Mouse (Mus musculus): ENCODE measurements around the gene Mettl3.
"Not testable (repeated sequence)": the region's sequence is repeated elsewhere in the genome, so short reads cannot be mapped to it uniquely, and the experiment has no call there.

The Mettl3 gene

DNA sequence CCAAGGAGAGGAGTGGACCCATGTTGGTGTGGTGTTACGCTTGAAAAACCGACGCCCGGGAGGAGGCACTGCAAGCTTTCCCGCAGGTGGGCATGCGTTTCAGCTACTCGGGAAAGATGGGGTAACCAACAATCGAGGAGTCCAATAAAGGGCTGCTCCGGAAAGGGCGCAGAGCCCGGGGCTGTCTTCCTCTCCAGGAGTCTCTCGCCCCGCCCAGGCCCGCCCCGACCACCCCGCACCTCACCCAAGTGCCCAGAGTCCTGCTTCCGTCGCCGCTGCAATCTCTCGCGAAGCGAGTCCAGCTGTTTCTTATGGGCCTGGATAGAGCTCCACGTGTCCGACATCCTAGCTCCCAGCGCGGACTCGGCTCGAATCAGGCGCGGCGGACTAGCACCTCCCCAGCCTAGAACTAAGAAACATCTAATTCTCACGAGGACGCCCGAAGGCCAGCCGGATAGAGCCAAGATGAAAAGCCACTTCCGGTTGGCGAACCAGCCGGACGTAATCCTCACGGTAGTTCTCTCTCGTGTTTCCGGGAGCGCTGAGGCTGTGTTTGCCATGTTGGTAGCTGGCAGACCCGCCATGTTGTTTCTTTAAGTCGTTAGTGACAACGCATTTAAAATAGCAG is at the start of gene Mettl3:
Gene Mettl3 (minus strand): TSS at position 485 of the 628 bp plus-strand sequence.
- peak; percentile 75 for DNase-seq (ENCODE audit: extremely low spot score, low read depth, low spot score)

DNA sequence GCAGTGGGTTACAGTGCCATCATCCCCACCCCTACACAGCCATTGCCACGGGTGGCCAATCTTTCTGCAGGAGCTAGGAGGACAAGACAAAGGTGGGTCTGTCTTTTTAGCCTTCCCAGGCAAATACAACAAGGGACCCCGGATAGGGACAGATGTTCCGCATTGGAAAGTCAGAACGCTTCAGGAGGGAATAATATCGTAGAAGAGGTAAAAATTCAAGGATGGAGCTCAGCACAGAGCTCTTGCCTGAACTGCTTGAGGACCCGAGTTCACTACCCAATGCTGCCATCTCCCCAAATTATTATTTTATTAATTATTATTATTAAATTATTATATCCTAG is 34.6 kb upstream of the Mettl3 start:
- no peak for DNase-seq (ENCODE audit: extremely low spot score, low read depth, low spot score)

DNA sequence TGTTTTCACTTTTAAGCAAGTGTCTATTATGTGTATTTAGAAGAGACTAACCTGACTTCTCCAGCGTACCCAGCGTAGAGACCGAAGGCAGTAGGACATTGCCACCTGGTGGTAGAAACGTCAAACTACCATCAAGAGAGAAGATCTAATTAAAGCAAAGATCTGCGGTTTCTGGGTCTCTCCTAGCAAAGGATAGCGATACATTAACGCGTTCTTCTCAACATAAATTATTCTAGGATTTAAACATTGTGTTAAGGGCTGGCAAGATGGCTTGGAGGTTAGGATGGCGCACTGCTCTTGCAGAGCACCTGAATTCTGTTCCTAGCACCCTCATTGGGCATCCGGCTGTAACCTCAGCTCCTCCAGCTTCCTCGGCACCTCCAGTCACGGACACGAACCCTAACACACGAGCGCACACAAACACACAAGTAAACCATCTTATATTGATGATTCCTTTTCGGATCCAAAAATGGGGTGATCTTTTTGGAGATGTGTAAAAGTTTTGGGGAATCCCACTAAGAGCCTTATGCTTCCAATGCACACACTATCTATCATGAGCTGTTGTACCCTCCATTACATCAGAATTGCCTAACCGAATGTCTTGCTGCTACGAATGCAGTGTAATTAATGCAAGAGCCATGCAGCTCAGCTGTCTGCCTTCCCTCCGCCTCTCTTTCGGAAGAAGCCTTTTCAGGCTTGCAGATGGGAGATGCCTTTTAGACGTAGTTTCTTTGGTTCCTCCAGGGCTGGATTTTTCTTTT is 34.0 kb upstream of the Mettl3 start:
- peak; percentile 75 for DNase-seq (ENCODE audit: extremely low spot score, low read depth, low spot score)

DNA sequence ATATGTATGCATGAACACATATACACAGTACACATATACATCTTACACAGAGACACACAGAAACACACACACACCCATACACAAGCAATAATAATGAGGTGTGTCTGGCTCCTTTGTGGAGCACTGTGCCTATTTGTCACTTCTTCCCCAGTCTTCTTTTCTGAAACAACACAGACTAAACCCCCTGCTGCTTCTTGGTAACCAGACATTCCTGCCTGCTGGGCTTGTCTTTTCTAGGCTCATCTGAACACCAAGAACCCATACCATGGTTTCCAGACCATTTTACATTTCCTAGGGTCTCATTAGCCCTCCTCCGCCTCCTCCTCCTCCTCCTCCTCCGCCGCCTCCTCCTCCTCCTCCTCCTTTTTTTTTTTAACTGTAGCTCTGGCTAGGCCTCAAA is 27.2 kb upstream of the Mettl3 start:
- no peak for DNase-seq (ENCODE audit: extremely low spot score, low read depth, low spot score)

GRCm38 (mm10) chr14:52331069-52331750 is 26.3 kb upstream of the Mettl3 start:
- no peak for DNase-seq (ENCODE audit: extremely low spot score, low read depth, low spot score)

- no peak for DNase-seq (ENCODE audit: extremely low spot score, low read depth, low spot score)
Measured at GRCm38 (mm10) chr14:52327910-52328812, 23.2 kb upstream of the Mettl3 start, which contains the start of gene Sall2. Gene Sall2, minus strand, starts transcription at chr14:52328762.

GRCm38 (mm10) chr14:52327375-52327901 is 22.5 kb upstream of the Mettl3 start:
- DNase-seq (ENCODE audit: extremely low spot score, low read depth, low spot score): no peak

DNA sequence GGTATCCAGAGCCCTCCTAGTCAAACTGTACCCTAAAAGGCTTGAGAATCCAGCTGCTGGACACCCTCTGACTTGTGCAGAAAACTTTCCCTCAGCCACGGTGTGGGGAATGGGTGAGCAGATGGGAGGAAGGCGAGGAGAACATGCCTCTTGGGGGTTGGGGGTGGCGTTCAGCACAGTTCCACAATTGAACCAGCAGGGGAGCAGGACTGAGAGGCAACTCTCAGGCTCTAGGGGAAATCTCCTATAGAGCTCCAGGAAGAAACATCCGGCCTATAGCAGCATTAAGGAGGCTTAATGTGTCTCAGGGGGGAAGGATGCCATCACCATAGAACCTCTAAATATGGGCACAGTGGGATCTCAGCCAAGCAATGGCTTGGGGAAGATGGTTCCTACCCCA is 21.0 kb upstream of the Mettl3 start:
- DNase-seq (ENCODE audit: extremely low spot score, low read depth, low spot score): no peak

- DNase-seq (ENCODE audit: extremely low spot score, low read depth, low spot score): no peak
Measured at GRCm38 (mm10) chr14:52319361-52319760, 14.4 kb upstream of the Mettl3 start.

- peak; percentile 44 for DNase-seq (ENCODE audit: extremely low spot score, low read depth, low spot score)
Measured at GRCm38 (mm10) chr14:52316441-52317225, 11.7 kb upstream of the Mettl3 start.

- no peak for DNase-seq (ENCODE audit: extremely low spot score, low read depth, low spot score)
Measured at GRCm38 (mm10) chr14:52315792-52316440, 11.0 kb upstream of the Mettl3 start.

DNA sequence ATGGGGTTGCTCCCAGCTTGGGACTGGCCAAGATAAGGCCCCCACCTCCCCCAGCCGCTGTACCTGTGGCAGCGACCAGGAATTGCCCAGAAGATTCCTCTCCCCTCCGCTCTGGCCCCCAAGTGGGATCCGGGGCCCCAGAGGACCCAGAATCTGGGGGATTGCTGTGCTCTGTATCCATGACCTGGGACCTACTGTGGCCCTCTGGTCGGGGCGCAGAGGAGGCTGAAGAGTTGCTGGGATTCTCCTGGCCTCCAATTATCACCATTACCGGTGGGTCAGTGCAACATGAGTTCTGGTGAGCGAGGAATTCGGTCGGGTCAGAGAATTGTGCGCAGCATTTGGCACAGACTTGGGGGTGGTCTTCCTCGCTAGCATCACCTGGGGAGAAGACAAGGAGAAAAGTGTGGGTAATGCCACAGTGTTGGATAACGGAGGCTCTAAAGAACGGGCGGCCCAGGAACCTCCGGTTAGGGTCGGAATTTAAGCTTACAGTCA is 10.4 kb upstream of the Mettl3 start:
- DNase-seq (ENCODE audit: extremely low spot score, low read depth, low spot score): no peak

GRCm38 (mm10) chr14:52314808-52315150 is 9.9 kb upstream of the Mettl3 start:
- DNase-seq (ENCODE audit: extremely low spot score, low read depth, low spot score): no peak

DNA sequence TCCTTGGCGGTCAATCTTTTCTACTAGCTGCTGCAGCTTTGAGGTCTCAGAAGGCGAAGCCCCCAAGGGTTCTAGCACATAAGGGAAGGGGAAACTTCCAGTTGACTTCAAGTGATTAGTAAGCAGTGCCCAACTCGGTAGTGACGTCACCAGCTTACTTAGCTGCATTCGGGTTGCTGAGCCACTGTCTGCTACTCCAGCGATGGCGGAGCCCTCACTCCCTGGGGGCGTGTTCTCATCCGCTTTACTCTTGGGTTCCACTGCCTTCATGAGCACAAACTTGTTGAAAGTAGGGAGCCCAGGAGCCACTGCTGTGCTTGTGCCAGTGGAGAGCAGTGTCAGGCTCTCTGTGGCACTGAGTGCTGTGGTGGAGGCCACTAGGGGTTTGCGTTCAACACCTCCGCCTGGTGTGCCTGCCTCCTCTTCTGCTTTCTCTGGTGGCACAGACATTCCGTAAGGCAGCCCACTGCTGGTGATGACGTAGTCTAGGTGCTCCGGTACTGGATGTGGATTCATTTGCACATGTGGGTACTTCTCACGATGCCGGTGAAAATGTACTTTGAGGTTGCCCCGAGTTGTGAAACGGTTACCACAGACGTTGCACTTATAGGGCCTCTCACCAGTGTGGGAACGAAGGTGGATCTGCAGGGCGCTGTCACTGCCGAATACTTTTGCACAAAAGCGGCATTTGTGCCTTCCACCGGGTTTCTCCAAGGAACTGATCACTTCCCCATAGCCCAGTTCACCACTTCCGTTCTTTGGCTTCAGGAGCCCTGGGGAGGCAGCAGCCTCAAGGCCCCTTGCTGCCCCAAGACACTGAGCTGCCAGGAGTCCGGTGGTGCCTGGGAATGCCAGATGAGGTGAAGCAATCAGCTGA is 9.2 kb upstream of the Mettl3 start:
- DNase-seq (ENCODE audit: extremely low spot score, low read depth, low spot score): no peak

- no peak for DNase-seq (ENCODE audit: extremely low spot score, low read depth, low spot score)
Measured at GRCm38 (mm10) chr14:52310906-52311305, 6.0 kb upstream of the Mettl3 start.

DNA sequence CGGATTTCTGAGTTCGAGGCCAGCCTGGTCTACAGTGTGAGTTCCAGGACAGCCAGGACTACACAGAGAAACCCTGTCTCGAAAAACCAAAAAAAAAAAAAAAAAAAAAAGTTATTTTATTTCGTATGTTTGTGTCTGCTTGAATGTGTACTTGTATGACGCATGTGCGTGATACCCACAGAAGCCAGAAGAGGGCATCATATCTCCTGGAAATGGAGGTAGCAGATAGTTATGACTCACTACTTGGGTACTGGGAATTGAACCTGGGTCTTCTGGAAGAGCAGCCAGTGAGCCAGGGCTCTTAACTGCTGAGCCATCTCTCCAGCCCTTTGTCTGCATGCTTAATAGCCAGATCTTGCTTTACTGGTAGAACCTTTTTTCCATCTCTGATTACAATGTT is 5.4 kb upstream of the Mettl3 start:
- DNase-seq (ENCODE audit: extremely low spot score, low read depth, low spot score): not testable (repeated sequence)

DNA sequence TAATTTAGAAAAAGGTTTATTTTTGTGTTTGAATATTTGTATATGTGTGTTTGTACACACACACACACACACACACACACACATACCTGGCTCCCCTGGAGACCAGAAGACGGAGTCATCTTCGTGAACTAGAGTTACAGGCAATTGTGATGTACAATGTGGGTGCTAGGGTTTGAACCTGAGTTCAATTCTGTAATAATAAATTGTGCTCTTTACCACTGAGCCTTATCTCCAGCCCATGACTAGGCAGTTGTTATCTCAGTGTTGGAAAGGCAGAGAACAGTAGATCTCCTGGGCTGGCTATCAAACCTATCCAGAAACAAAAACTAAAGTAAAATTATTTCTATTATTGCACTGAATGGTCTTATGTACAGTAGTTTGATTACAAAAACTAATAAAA is 1.2 kb upstream of the Mettl3 start:
- DNase-seq (ENCODE audit: extremely low spot score, low read depth, low spot score): no peak

DNA sequence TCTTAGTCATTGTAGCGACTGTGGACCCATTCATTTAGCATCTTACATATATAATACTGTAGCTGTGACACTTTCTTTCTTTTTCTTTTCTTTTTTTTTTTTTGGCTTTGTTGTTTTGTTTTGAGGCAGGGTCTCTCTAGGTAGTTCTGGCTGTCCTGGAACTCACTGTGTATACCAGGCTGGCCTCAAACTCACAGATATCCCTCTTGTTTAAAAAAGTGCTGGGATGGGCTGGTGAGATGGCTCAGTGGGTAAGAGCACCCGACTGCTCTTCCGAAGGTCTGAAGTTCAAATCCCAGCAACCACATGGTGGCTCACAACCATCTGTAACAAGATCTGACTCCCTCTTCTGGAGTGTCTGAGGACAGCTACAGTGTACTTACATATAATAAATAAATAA is 1.4 kb downstream of the Mettl3 start:
- not testable (repeated sequence) for DNase-seq (ENCODE audit: extremely low spot score, low read depth, low spot score)

Data from hindlimb bud, embryonic 11.5 days (tissue).